Mouse (Mus musculus) erythroblast, embryonic 14.5 days (primary cell): Measurements from ENCODE around the gene Atg4d.

Source experiments
- GATA1 ChIP-seq: IDR thresholded peaks from 2 replicates; pipeline ENCODE4 v1.6.1; 2012; ENCODE audit warnings: low read length, inconsistent platforms, mixed read lengths
- TAL1 ChIP-seq: IDR thresholded peaks from 3 replicates; pipeline ENCODE4 v1.6.1; 2012; ENCODE audit warnings: low read length, inconsistent platforms, mixed read lengths

GRCm38 (mm10) chr9:21272391-21272790 lies 7.3 kb downstream of the Atg4d start:
- TF ChIP-seq GATA1 = no peak
- TF ChIP-seq TAL1 = no peak
